Mouse (Mus musculus): ENCODE measurements around the gene Actr6.

Gene Actr6

GRCm38 (mm10) chr10:89732001-89732794 is at the start of gene Actr6:
Actr6 (minus strand) TSS chr10:89732295.
- DNase-seq (ENCODE audit: low read depth, low spot score) = peak; percentile 85

DNA sequence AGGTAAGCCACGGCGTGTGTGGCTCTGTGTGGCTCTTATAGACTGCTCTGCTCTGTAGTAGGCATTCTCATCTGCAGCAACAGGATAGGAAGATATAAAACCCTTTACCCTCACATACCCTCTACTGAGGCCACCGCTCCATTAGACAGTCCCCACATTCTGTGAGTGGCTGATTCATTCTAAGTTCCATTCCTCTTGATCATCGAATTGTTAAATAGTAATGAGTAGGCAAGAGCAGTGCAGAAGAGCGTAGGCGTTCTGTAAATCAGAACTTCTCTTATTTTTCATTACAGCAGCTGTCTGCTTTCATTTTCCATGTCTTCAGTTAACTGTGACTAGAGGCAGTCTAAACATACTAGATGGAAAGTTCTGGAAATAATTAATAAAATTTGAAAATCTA is 43.9 kb upstream of the Actr6 start:
- DNase-seq (ENCODE audit: low read depth, low spot score) = no peak

DNA sequence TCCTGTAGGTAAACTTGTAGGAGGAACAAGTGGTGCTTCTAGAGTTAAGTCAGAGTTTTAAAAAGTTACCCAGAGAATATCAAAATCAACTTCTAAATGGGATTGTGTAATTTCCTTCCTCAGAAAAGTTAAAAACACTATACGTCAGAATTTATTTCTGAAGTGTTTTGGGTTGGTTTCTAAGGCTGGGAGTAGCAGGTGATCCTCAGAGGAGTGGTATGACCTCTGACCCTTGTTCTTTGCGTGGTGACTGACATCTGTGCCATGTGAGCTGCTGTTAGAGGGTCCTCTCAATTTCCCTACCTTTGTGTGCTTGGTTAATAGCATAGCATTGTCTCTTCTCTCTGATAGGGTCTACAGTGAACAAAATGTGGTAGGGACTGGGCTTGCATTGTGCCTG is 39.8 kb upstream of the Actr6 start:
- DNase-seq (ENCODE audit: low read depth, low spot score) = no peak

DNA sequence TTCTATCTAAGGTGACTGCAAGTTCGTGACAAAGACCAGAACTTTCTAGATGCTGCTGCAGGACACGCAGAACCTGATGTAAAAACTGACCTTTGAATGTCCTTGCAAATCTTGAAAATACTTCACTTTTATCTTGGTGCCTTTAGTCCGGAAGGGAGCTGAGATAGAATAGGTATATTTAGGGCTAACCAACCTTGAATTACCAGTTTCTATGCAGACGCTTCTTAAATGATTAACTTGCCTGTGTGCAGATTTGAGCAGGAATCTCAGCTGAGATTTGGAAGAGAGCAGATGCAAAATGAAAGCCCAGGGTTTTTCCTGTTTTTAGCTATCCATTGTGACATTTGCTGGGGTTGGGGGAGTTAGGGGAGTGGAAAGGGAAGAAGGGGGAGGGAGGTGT is 37.0 kb upstream of the Actr6 start:
- DNase-seq (ENCODE audit: low read depth, low spot score) = no peak

DNA sequence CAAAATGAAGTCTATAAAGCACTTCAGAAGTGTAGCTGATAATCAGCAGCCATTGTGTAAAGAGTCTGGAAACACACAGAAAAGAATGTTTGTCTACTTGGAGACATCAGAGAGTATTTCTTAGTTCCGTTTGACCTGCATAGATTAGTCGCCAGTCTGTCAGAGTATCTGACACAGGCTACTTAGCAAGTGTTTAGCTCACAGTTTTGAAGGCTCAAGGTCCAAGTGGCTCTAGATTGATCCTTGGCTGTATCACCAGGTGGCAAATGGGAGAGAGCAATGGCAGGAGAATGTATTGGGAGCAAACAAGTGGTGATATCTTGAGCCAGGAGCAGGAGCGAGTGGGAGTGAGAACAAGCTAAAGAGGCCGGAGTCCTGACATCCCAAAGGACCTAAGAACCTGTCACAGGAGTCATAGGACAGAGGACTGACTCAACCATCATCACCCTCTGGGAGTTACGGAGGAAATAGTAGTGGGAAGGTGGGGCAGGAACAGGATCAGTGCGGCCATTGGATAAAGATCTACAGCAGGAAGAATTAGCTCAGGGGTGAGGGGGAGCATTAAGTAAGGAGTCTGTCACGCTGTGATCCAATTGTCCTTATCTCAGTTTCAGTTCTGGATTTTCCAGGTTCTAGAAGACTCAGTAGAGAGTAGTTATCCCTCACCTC is 36.4 kb upstream of the Actr6 start:
- DNase-seq (ENCODE audit: low read depth, low spot score) = no peak

DNA sequence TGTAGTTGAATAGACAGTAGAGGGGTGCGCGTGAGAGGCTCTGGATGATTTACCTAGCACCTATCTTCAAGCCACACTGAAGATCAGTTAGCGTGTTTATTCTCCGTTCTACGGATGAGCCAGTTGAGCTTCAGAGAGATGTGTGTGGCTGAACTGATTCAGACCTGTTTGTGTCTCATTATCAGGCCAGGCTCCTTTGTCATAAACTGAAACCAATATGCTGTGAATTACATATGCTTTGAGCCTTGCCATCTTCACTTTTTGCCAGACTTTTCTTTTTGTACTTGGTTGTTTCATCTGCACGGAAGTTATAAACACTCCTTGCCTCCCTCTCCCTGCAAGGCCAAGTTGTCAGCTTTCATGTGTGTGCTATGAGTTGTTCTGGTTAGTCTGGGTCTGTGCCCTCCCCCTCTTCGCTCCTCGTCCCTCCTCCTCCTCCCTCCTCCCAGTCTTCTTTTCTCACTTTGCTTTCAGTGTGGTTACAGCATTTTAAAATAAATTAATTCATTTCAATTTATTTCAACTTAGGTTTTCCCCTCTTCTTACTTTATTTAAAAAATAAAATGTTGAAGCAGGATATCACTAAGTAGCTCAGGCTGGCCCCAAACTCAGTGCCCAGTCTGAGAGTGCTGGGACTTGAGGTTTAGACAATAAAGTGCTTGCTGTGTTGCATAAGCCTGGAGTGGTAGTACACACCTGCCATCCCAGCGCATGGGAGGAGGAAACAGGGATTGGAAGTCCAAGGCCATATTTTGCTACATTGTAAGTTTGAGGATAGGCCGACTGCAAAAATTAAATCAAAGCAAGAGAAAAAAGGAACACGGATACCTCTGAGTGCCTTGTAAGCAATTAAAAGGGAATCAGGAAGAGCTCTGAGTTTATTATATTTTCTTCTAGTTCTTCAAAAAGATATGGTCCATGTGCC is 34.0 kb upstream of the Actr6 start:
- DNase-seq (ENCODE audit: low read depth, low spot score) = no peak

DNA sequence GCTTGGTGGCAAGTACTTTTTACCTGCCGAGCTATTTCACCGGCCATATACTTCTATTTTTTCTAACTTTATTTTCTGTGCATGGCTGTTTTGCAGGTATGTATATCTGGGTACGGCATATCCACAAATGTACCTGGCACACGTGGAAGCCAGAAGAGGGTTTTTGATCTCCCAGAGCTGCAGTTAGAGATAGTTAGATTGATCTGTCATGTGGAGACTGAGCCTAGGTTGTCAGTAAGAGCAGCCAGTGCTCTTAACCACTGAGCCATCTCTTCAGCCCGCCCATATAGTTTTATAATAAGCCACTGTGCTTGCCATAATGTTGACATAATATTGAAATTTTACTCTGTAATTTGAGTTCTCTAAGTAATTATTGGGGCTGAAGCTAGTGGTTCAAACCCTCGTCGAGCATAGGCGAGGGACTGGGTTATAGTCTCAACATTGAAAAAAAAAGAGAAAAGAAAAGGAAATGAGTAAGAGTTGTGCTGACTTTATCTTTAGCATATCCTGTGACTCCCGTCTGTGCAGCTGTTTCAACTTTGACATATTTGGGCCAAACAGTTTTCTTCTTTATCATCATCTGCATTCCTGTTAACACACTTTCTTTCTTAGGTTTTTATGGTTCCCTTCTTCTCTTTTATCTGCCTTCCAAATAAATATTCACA is 32.5 kb upstream of the Actr6 start:
- no peak for DNase-seq (ENCODE audit: low read depth, low spot score)

DNA sequence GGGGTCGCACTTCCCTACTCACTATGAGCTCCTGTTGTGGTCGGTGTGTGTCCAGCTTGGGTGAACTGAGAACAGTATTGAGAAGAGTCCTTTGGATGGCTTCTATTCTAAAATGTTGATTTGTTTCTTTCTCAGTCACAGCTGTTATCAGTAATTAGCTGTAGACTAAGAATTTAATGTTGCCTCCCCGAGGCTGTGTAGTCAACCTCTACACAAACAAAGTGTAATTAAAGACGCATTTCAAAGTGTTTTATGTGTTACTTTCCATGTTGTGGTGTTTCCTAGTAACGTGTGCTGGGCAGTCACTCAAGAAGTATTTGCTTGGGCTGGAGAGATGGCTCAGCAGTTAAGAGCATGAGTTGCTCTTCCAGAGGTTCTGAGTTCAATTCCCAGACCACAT is 28.7 kb upstream of the Actr6 start:
- DNase-seq (ENCODE audit: low read depth, low spot score) = no peak

DNA sequence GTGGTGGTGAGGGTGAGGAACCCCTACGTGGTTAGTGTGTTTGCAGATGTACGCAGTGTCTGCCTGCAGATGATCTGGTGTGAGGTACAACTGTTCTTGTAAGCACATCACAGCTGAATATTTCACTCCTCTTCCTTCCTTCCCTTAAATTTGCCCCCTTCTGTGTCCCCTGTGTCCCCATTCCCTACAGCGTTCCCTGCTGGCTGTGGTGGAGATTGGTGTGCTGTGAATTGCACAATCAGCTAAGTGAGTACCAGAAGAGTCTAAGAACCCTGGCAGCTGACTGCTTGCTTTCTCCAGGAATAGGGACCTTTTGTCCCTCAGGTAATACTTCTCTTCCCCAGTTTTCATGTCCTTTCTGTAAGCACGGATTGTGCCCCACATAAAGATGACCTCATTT is 23.1 kb upstream of the Actr6 start:
- no peak for DNase-seq (ENCODE audit: low read depth, low spot score)

DNA sequence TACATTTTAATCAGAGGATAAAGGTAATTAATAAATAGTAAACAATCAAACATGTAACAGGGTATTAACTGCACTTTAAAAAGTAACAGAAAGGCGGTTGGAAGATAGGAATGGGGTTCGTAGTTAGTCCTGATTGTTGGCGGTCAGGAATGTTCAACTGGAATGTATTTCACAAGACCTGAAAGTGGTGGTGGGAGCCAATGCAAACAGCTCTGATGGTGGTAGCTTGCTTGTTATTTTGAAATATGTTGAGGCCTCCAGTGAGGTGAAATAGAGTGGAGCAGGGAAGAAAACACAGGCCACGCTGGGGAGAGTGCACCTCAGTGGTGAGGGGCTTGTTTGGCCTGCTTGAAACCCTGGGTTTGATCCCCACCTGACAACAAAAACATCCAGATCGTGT is 19.0 kb upstream of the Actr6 start:
- DNase-seq (ENCODE audit: low read depth, low spot score) = no peak

DNA sequence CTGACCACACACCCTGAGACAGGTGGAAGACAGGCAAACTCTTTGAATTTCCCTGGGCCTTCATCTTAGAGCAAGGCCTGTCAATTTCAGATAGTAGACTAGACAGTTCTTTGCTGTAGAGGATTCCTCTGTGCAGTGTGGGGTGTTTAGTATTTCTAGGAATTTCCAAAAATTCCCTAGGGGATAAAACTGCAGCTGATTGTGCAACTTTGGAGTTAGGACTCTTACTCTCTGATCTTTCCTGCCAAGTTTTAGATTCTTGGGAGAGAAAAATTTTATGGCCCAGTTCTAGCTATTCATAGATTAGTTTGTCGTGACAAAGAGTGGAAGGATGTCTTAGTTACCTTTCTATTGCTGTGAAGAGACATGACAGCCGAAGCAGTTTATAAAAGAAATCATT is 16.5 kb upstream of the Actr6 start:
- DNase-seq (ENCODE audit: low read depth, low spot score) = no peak

GRCm38 (mm10) chr10:89747911-89748310 is 15.8 kb upstream of the Actr6 start:
- no peak for DNase-seq (ENCODE audit: low read depth, low spot score)

DNA sequence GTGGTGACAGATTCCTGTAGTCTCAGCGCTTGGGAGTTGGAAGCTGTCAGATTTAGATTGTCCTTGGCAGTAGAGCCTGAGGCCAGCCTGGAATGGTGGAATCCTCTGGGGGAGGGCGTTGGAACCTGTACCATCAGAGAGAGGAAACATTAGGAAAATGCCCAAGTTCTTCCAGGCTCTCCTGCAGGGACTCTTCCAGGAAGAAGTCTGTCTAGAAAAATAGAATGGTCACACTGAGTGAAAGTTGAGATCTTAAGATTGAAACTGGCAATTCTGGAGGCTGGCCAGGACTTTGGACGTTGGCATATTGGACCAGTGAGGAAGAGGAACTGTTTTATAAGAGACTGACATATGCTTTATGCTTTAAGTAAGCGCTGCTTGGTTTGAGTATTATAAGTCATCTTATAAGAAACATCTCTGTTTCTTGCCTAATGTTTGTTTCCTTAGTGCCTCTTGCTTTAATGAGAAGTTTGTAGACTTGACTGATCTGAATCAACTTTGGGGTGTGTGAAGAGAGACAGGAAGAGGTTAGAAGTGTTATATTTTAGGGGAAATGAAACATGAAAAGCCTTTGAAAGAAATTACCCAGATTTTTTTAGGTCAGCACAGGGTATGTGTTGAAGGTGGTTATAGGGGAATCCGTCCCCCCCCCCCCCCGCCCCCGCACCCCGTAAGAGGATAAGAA is 15.3 kb upstream of the Actr6 start:
- no peak for DNase-seq (ENCODE audit: low read depth, low spot score)

DNA sequence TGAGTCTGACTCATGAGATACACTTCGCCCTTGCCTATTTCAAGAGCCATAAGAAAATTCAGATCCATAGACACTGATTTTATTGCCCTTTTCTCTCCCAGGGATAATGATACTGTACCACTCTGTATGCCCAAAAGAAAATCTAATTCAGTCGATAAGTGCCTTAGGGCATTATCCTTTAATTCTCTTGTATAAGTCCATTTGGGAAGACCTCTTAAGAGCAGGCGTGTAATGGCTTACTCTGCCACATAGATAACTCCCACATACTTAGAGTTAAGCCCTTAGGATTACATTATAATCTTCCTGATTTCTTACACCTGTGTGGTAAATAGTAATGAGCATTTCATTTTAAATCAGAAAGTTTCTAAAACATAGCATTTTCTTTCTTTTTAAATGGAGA is 14.5 kb upstream of the Actr6 start:
- DNase-seq (ENCODE audit: low read depth, low spot score) = no peak

GRCm38 (mm10) chr10:89745666-89746020 is 13.5 kb upstream of the Actr6 start:
- no peak for DNase-seq (ENCODE audit: low read depth, low spot score)

GRCm38 (mm10) chr10:89744871-89745665 is 13.0 kb upstream of the Actr6 start, which contains the start of gene Uhrf1bp1l:
Uhrf1bp1l (plus strand) TSS chr10:89744991.
- peak; percentile 74 for DNase-seq (ENCODE audit: low read depth, low spot score)

GRCm38 (mm10) chr10:89744341-89744740 is 12.2 kb upstream of the Actr6 start:
- DNase-seq (ENCODE audit: low read depth, low spot score) = no peak

GRCm38 (mm10) chr10:89743266-89743665 is 11.2 kb upstream of the Actr6 start:
- DNase-seq (ENCODE audit: low read depth, low spot score) = no peak

- no peak for DNase-seq (ENCODE audit: low read depth, low spot score)
These were observed 8.9 kb upstream of the Actr6 start for GRCm38 (mm10) chr10:89740995-89741394.

GRCm38 (mm10) chr10:89739703-89740102 is 7.6 kb upstream of the Actr6 start:
- DNase-seq (ENCODE audit: low read depth, low spot score) = no peak

All from WW6 (cell line).